Mouse (Mus musculus): ENCODE results near the gene Ugcg. TPM values are rescaled to one million over a fixed set of nuclear protein-coding genes. Genes with fewer than 3 reads are reported as not detected.

Gene Ugcg
- total RNA-seq, 2 experiments from 2014 or later: 14.4 to 15.1 TPM

- intact Hi-C loops (cut with DNase I): loop anchor here (2.0 to 5.0 kb wide), 3 partner anchors 55 to 360 kb away; partner anchors contain the start of gene Ptbp3
- no peak for DNase-seq (ENCODE audit: low spot score)
Measured at GRCm38 (mm10) chr4:59187289-59187688, 1.8 kb upstream of the Ugcg start.

- intact Hi-C loops (cut with DNase I): loop anchor here (2.0 to 5.0 kb wide), 3 partner anchors 54 to 359 kb away; partner anchors contain the start of gene Ptbp3
- DNase-seq (ENCODE audit: low spot score): no peak
Measured at GRCm38 (mm10) chr4:59188474-59188801, 619 bp upstream of the Ugcg start.

- no peak for DNase-seq (ENCODE audit: low spot score)
- intact Hi-C loops (cut with DNase I): loop anchor here (2.0 to 5.0 kb wide), 4 partner anchors 33 to 358 kb away; partner anchors contain the start of gene Ptbp3
Measured at GRCm38 (mm10) chr4:59189546-59190237, 635 bp downstream of the Ugcg start.

GRCm38 (mm10) chr4:59190650-59191424 is 1.8 kb downstream of the Ugcg start:
- DNase-seq (ENCODE audit: low spot score): no peak
- intact Hi-C loops (cut with DNase I): loop anchor here (2.0 kb wide), 1 partner anchor 32 kb away; no protein-coding TSS in a partner anchor

- DNase-seq (ENCODE audit: low spot score): no peak
Measured at GRCm38 (mm10) chr4:59194731-59195496, 5.9 kb downstream of the Ugcg start.

GRCm38 (mm10) chr4:59196346-59197077 is 7.5 kb downstream of the Ugcg start:
- no peak for DNase-seq (ENCODE audit: low spot score)
- intact Hi-C loops (cut with DNase I): loop anchor here (5.0 kb wide), 1 partner anchor 41 kb away; no protein-coding TSS in a partner anchor

More at GRCm38 (mm10) chr4:59194731-59195496, 5.9 kb downstream of the Ugcg start:
- intact Hi-C loops (cut with DNase I): loop anchor here (5.0 kb wide), 1 partner anchor 42 kb away; no protein-coding TSS in a partner anchor

GRCm38 (mm10) chr4:59197078-59197424 is 8.0 kb downstream of the Ugcg start:
- DNase-seq (ENCODE audit: low spot score): no peak
- intact Hi-C loops (cut with DNase I): loop anchor here (5.0 kb wide), 1 partner anchor 40 kb away; no protein-coding TSS in a partner anchor

GRCm38 (mm10) chr4:59197462-59197861 is 8.4 kb downstream of the Ugcg start:
- DNase-seq (ENCODE audit: low spot score): no peak
- intact Hi-C loops (cut with DNase I): loop anchor here (5.0 kb wide), 1 partner anchor 40 kb away; no protein-coding TSS in a partner anchor

GRCm38 (mm10) chr4:59199341-59199740 is 10.3 kb downstream of the Ugcg start:
- peak; percentile 17 for DNase-seq (ENCODE audit: low spot score)
- intact Hi-C loops (cut with DNase I): loop anchor here (5.0 kb wide), 1 partner anchor 38 kb away; no protein-coding TSS in a partner anchor

GRCm38 (mm10) chr4:59199805-59200204 is 10.7 kb downstream of the Ugcg start:
- DNase-seq (ENCODE audit: low spot score): no peak
- intact Hi-C loops (cut with DNase I): loop anchor here (5.0 kb wide), 1 partner anchor 37 kb away; no protein-coding TSS in a partner anchor

GRCm38 (mm10) chr4:59200636-59201035 is 11.6 kb downstream of the Ugcg start:
- intact Hi-C loops (cut with DNase I): no loop called here
- DNase-seq (ENCODE audit: low spot score): no peak

GRCm38 (mm10) chr4:59204616-59205015 is 15.6 kb downstream of the Ugcg start:
- intact Hi-C loops (cut with DNase I): no loop called here
- no peak for DNase-seq (ENCODE audit: low spot score)

GRCm38 (mm10) chr4:59205758-59206340 is 16.8 kb downstream of the Ugcg start:
- intact Hi-C loops (cut with DNase I): no loop called here

GRCm38 (mm10) chr4:59206600-59206999 is 17.5 kb downstream of the Ugcg start:
- intact Hi-C loops (cut with DNase I): no loop called here
- no peak for DNase-seq (ENCODE audit: low spot score)

More at GRCm38 (mm10) chr4:59205758-59206340, 16.8 kb downstream of the Ugcg start:
- DNase-seq (ENCODE audit: low spot score): no peak

GRCm38 (mm10) chr4:59208607-59209006 is 19.6 kb downstream of the Ugcg start:
- intact Hi-C loops (cut with DNase I): no loop called here

GRCm38 (mm10) chr4:59211181-59211580 is 22.1 kb downstream of the Ugcg start:
- intact Hi-C loops (cut with DNase I): no loop called here
- DNase-seq (ENCODE audit: low spot score): no peak

More at GRCm38 (mm10) chr4:59208607-59209006, 19.6 kb downstream of the Ugcg start:
- no peak for DNase-seq (ENCODE audit: low spot score)

- intact Hi-C loops (cut with DNase I): no loop called here
- DNase-seq (ENCODE audit: low spot score): no peak
Measured at GRCm38 (mm10) chr4:59213833-59214232, 24.8 kb downstream of the Ugcg start.

- no peak for DNase-seq (ENCODE audit: low spot score)
- intact Hi-C loops (cut with DNase I): no loop called here
Measured at GRCm38 (mm10) chr4:59214695-59215094, 25.6 kb downstream of the Ugcg start.

- intact Hi-C loops (cut with DNase I): no loop called here
- no peak for DNase-seq (ENCODE audit: low spot score)
Measured at GRCm38 (mm10) chr4:59215585-59215984, 26.5 kb downstream of the Ugcg start.
